Mouse (Mus musculus): Measurements from ENCODE around the gene Gm5678. TPM values are rescaled to one million over a fixed set of nuclear protein-coding genes. Genes with fewer than 3 reads are reported as not detected.
"Not testable (repeated sequence)": the region's sequence is repeated elsewhere in the genome, so short reads cannot be mapped to it uniquely, and the experiment has no call there.

Gm5678 gene
- total RNA-seq, 4 experiments from 2014 or later, result 0.96 to 1.7 (median 1.1) TPM

GRCm38 (mm10) chr16:93607669-93608101 is 20.2 kb upstream of the Gm5678 start:
- peak; percentile 73 to 78 for DNase-seq (ENCODE audit: low spot score in 2 of 2)

- DNase-seq (ENCODE audit: low spot score in 2 of 2), result no peak
Measured at GRCm38 (mm10) chr16:93608731-93609130, 19.2 kb upstream of the Gm5678 start.

GRCm38 (mm10) chr16:93609796-93610195 is 18.1 kb upstream of the Gm5678 start:
- DNase-seq (ENCODE audit: low spot score in 2 of 2), result no peak

- no peak for DNase-seq (ENCODE audit: low spot score in 2 of 2)
Measured at GRCm38 (mm10) chr16:93610961-93611360, 16.9 kb upstream of the Gm5678 start.

GRCm38 (mm10) chr16:93615118-93615870 is 12.6 kb upstream of the Gm5678 start:
- DNase-seq (ENCODE audit: low spot score in 2 of 2), result peak; percentile 36 to 62

GRCm38 (mm10) chr16:93623759-93624158 is 4.1 kb upstream of the Gm5678 start:
- DNase-seq (ENCODE audit: low spot score in 2 of 2), result not testable (repeated sequence)

GRCm38 (mm10) chr16:93624671-93625070 is 3.2 kb upstream of the Gm5678 start:
- no peak for DNase-seq (ENCODE audit: low spot score in 2 of 2)

- no peak for DNase-seq (ENCODE audit: low spot score in 2 of 2)
Measured at GRCm38 (mm10) chr16:93626745-93627144, 1.2 kb upstream of the Gm5678 start.

- DNase-seq (ENCODE audit: low spot score in 2 of 2), result no peak
Measured at GRCm38 (mm10) chr16:93644006-93644405, 16.1 kb downstream of the Gm5678 start.

GRCm38 (mm10) chr16:93648441-93649183 is 20.7 kb downstream of the Gm5678 start:
- DNase-seq (ENCODE audit: low spot score in 2 of 2), result no peak

GRCm38 (mm10) chr16:93667976-93668375 is 40.1 kb downstream of the Gm5678 start:
- no peak for DNase-seq (ENCODE audit: low spot score in 2 of 2)

GRCm38 (mm10) chr16:93669521-93669920 is 41.6 kb downstream of the Gm5678 start:
- no peak for DNase-seq (ENCODE audit: low spot score in 2 of 2)

- DNase-seq (ENCODE audit: low spot score in 2 of 2), result not testable (repeated sequence)
Measured at GRCm38 (mm10) chr16:93670466-93670865, 42.6 kb downstream of the Gm5678 start.

GRCm38 (mm10) chr16:93671064-93671463 is 43.2 kb downstream of the Gm5678 start:
- DNase-seq (ENCODE audit: low spot score in 2 of 2), result no peak

GRCm38 (mm10) chr16:93676376-93676775 is 48.5 kb downstream of the Gm5678 start:
- DNase-seq (ENCODE audit: low spot score in 2 of 2), result no peak

GRCm38 (mm10) chr16:93678206-93678605 is 50.3 kb downstream of the Gm5678 start:
- no peak for DNase-seq (ENCODE audit: low spot score in 2 of 2)

- no peak for DNase-seq (ENCODE audit: low spot score in 2 of 2)
Measured at GRCm38 (mm10) chr16:93679165-93679564, 51.3 kb downstream of the Gm5678 start.

Other genes starting within 250 kb of the Gm5678 start
- gene Setd4, start 24.0 kb upstream of the Gm5678 start, total RNA-seq (2022), result under 1 TPM; 0.48 to 0.74 (median 0.67) TPM
- gene Cbr1, start 22.2 kb upstream of the Gm5678 start, total RNA-seq (2022), result 10 to 100 TPM; 25.0 to 27.4 (median 26.2) TPM
- 1 to 10 TPM in 3 of 4 experiments, under 1 TPM in 1; 0.89 to 1.6 (median 1.4) TPM for gene Cbr3, start 55.1 kb downstream of the Gm5678 start, total RNA-seq (2022)
- 10 to 100 TPM; 39.7 to 52.0 (median 48.4) TPM for gene Dop1b, start 83.8 kb downstream of the Gm5678 start, total RNA-seq (2022)
- 10 to 100 TPM in 2 of 4 experiments, 1 to 10 TPM in 2; 7.4 to 14.8 (median 9.5) TPM for gene Morc3, start 204.0 kb downstream of the Gm5678 start, total RNA-seq (2022)